Mouse (Mus musculus) fibroblast of lung, adult 2 months (primary cell): ENCODE results near the gene Net1.
"Not testable (repeated sequence)": the region's sequence is repeated elsewhere in the genome, so short reads cannot be mapped to it uniquely, and the experiment has no call there.

Experiments used
- DNase-seq: peaks from one replicate; pipeline ENCODE4 v3.0.0-alpha.2; 2011; ENCODE audit warnings: low read depth

The Net1 gene

GRCm38 (mm10) chr13:3890061-3890460 lies 28.0 kb downstream of the Net1 start:
- DNase-seq, result no peak

GRCm38 (mm10) chr13:3889111-3889510 lies 28.9 kb downstream of the Net1 start:
- DNase-seq, result no peak

GRCm38 (mm10) chr13:3886663-3887062 lies 31.4 kb downstream of the Net1 start:
- no peak for DNase-seq

- DNase-seq, result no peak
Observed at GRCm38 (mm10) chr13:3877679-3878220, 40.3 kb downstream of the Net1 start.

GRCm38 (mm10) chr13:3877185-3877584 lies 40.8 kb downstream of the Net1 start:
- no peak for DNase-seq

GRCm38 (mm10) chr13:3876448-3876847 lies 41.6 kb downstream of the Net1 start:
- DNase-seq, result no peak

- DNase-seq, result no peak
Observed at GRCm38 (mm10) chr13:3872832-3873231, 45.2 kb downstream of the Net1 start.

GRCm38 (mm10) chr13:3869901-3870300 lies 48.1 kb downstream of the Net1 start:
- DNase-seq, result no peak

- no peak for DNase-seq
Observed at GRCm38 (mm10) chr13:3867158-3867557, 50.9 kb downstream of the Net1 start.

GRCm38 (mm10) chr13:3866355-3867052 lies 51.5 kb downstream of the Net1 start:
- DNase-seq, result no peak

- no peak for DNase-seq
Observed at GRCm38 (mm10) chr13:3865648-3866354, 52.2 kb downstream of the Net1 start.

GRCm38 (mm10) chr13:3862922-3863580 lies 55.0 kb downstream of the Net1 start:
- no peak for DNase-seq

- DNase-seq, result no peak
Observed at GRCm38 (mm10) chr13:3862325-3862724, 55.7 kb downstream of the Net1 start.

- no peak for DNase-seq
Observed at GRCm38 (mm10) chr13:3861251-3861650, 56.8 kb downstream of the Net1 start.

- no peak for DNase-seq
Observed at GRCm38 (mm10) chr13:3856252-3856651, 61.8 kb downstream of the Net1 start.

GRCm38 (mm10) chr13:3854856-3855255 lies 63.2 kb downstream of the Net1 start:
- no peak for DNase-seq

GRCm38 (mm10) chr13:3853648-3854333 lies 64.2 kb downstream of the Net1 start, which contains the start of gene Calm5:
Calm5 (plus strand) TSS chr13:3854173.
- DNase-seq, result not testable (repeated sequence)

GRCm38 (mm10) chr13:3850330-3850729 lies 67.7 kb downstream of the Net1 start:
- DNase-seq, result no peak

- not testable (repeated sequence) for DNase-seq
Observed at GRCm38 (mm10) chr13:3840662-3841061, 77.4 kb downstream of the Net1 start.

GRCm38 (mm10) chr13:3837312-3837807 lies 80.7 kb downstream of the Net1 start, which contains the start of gene Calm4:
Calm4 (plus strand) TSS chr13:3837757.
- not testable (repeated sequence) for DNase-seq

- DNase-seq, result not testable (repeated sequence)
Observed at GRCm38 (mm10) chr13:3833644-3834043, 84.4 kb downstream of the Net1 start.

GRCm38 (mm10) chr13:3832450-3832849 lies 85.6 kb downstream of the Net1 start:
- no peak for DNase-seq
